Mouse (Mus musculus): ENCODE data around the gene Ppp1r26. TPM values are rescaled to one million over a fixed set of nuclear protein-coding genes. Genes with fewer than 3 reads are reported as not detected.

Gene Ppp1r26
- polyA plus RNA-seq, 1 experiment from 2014 or later, result 6.3 TPM

- Histone ChIP-seq H3K27ac (ENCODE audit: low read length) (no peak overlapping the region), H3K4me1 (replicated peaks; ENCODE audit: control insufficient read depth, insufficient read depth, low read length) (no peaks in the 10 kb centered on the region), H3K36me3 (ENCODE audit: control insufficient read depth, insufficient read depth, low read length) (no peaks in the 10 kb centered on the region), H3K4me3 (ENCODE audit: low read length) (no peak overlapping the region), H3K27me3 (ENCODE audit: control insufficient read depth, insufficient read depth, low read depth, low read length) (no peaks in the 10 kb centered on the region), H3K4me2 (ENCODE audit: low read depth, low read length) (no peak overlapping the region), H3K9me3 (ENCODE audit: control insufficient read depth, low read length) (no peaks in the 10 kb centered on the region), H3K9ac (ENCODE audit: low read length) (no peak overlapping the region)
- 67% methylated on average over 10 of the region's 10 CpGs for WGBS
- ATAC-seq (ENCODE audit: low read depth), result no peak
Measured at GRCm38 (mm10) chr2:28502987-28503386, 56.4 kb downstream of the Ppp1r26 start.

DNA sequence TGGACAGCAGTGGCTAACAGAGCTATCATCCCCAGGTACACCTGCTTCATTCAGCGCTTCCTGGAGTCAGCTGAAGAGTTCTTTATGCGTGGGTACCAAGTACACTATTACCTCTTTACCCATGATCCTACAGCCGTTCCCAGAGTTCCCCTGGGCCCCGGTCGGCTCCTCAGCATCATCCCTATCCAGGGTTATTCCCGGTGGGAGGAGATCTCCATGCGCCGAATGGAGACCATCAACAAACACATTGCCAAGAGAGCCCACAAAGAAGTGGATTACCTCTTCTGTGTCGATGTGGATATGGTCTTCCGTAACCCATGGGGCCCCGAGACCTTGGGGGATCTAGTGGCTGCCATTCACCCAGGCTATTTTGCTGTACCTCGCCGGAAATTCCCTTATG, 58.1 kb downstream of the Ppp1r26 start:
- H3K4me3 ChIP-seq (ENCODE audit: low read length), result no peak overlapping the region
- ATAC-seq (ENCODE audit: low read depth), result no peak
- H3K4me1 ChIP-seq (replicated peaks; ENCODE audit: control insufficient read depth, insufficient read depth, low read length), result no peaks in the 10 kb centered on the region
- H3K27ac ChIP-seq (ENCODE audit: low read length), result no peak overlapping the region
- no peaks in the 10 kb centered on the region for H3K27me3 ChIP-seq (ENCODE audit: control insufficient read depth, insufficient read depth, low read depth, low read length)
- H3K9ac ChIP-seq (ENCODE audit: low read length), result no peak overlapping the region
- WGBS, result 82% methylated on average over 13 of the region's 13 CpGs
- H3K36me3 ChIP-seq (ENCODE audit: control insufficient read depth, insufficient read depth, low read length), result no peaks in the 10 kb centered on the region
- no peaks in the 10 kb centered on the region for H3K9me3 ChIP-seq (ENCODE audit: control insufficient read depth, low read length)
- no peak overlapping the region for H3K4me2 ChIP-seq (ENCODE audit: low read depth, low read length)

Other genes with a start within 250 kb of the Ppp1r26 start
- gene 1700007K13Rik, start 19.5 kb downstream of the Ppp1r26 start, polyA plus RNA-seq (2015; fragmentation: Nextera tagmentation; extraction: Ambion mirVana), result 4.6 and 5.1 TPM in 2 replicates
- gene Mrps2, start 21.3 kb downstream of the Ppp1r26 start, polyA plus RNA-seq (2015; fragmentation: Nextera tagmentation; extraction: Ambion mirVana), result 49.9 and 52.7 TPM in 2 replicates
- gene Gbgt1, start 50.1 kb downstream of the Ppp1r26 start, polyA plus RNA-seq (2015; fragmentation: Nextera tagmentation; extraction: Ambion mirVana), result 1.1 and 1.5 TPM in 2 replicates
- gene Gm10134, start 59.3 kb downstream of the Ppp1r26 start, polyA plus RNA-seq (2015; fragmentation: Nextera tagmentation; extraction: Ambion mirVana), result 3.4 and 3.7 TPM in 2 replicates
- gene Ralgds, start 66.3 kb downstream of the Ppp1r26 start, polyA plus RNA-seq (2015; fragmentation: Nextera tagmentation; extraction: Ambion mirVana), result 27.3 and 27.9 TPM in 2 replicates
- 0.10 and 0.23 TPM in 2 replicates for gene Cel, start 116.6 kb downstream of the Ppp1r26 start, polyA plus RNA-seq (2015; fragmentation: Nextera tagmentation; extraction: Ambion mirVana)
- 45.0 and 45.7 TPM in 2 replicates for gene Gtf3c5, start 137.0 kb downstream of the Ppp1r26 start, polyA plus RNA-seq (2015; fragmentation: Nextera tagmentation; extraction: Ambion mirVana)
- gene Gfi1b, start 175.2 kb downstream of the Ppp1r26 start, polyA plus RNA-seq (2015; fragmentation: Nextera tagmentation; extraction: Ambion mirVana), result 0.80 and 1.4 TPM in 2 replicates
- gene Tsc1, start 194.4 kb downstream of the Ppp1r26 start, polyA plus RNA-seq (2015; fragmentation: Nextera tagmentation; extraction: Ambion mirVana), result 16.5 and 18.2 TPM in 2 replicates